Mouse (Mus musculus): ENCODE measurements around the gene Gm17654. TPM values are rescaled to one million over a fixed set of nuclear protein-coding genes. Genes with fewer than 3 reads are reported as not detected.
"Not testable (repeated sequence)": the region's sequence is repeated elsewhere in the genome, so short reads cannot be mapped to it uniquely, and the experiment has no call there.

The Gm17654 gene
- not detected in 2 replicates for polyA plus RNA-seq (2015; fragmentation: Nextera tagmentation; extraction: Ambion mirVana)

- H3K27ac ChIP-seq (ENCODE audit: low read length); H3K36me3 ChIP-seq (ENCODE audit: insufficient read depth, low read length); H3K9me3 ChIP-seq (ENCODE audit: low read length); ATAC-seq; H3K9ac ChIP-seq (replicated peaks; ENCODE audit: low read depth); H3K27me3 ChIP-seq (replicated peaks; ENCODE audit: insufficient read depth, low read length); H3K4me2 ChIP-seq (replicated peaks; ENCODE audit: low read depth, low read length); DNase-seq (ENCODE audit: low spot score); H3K4me3 ChIP-seq (ENCODE audit: low read depth, low read length); H3K4me1 ChIP-seq (ENCODE audit: insufficient read depth, low read depth, low read length): not testable (repeated sequence)
- 86% methylated on average over 1 of the region's 2 CpGs for WGBS
Observed at GRCm38 (mm10) chr14:43579046-43579445, at the start of gene Gm17654. Gene Gm17654, minus strand, starts transcription at chr14:43579146.

DNA sequence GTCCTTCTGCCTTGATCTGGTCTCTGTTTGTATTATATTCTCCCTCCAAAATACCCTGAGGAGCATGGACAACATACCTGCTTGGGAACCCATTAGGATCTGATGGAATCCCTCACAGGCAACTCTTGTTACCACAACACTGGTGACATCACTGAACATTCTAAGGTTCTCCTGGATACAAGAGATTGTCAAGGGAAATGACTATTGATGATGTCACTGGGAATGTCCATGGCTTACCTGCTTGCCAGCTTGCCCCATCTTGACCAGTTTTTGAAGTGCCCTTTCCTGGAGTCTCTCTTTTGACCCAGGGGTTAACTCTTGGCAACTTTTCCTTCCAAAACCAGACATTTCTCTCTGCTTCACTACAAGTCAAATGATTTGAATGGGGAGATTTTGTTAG lies 29.0 kb upstream of the Gm17654 start, which contains the start of gene Gm10375:
Gene Gm10375 (minus strand): TSS at position 101 of the 400 bp plus-strand sequence.
- H3K27ac ChIP-seq (ENCODE audit: low read length); DNase-seq (ENCODE audit: low spot score); H3K9me3 ChIP-seq (ENCODE audit: low read length); H3K4me2 ChIP-seq (replicated peaks; ENCODE audit: low read depth, low read length); ATAC-seq; H3K36me3 ChIP-seq (ENCODE audit: insufficient read depth, low read length); H3K4me1 ChIP-seq (ENCODE audit: insufficient read depth, low read depth, low read length); H3K27me3 ChIP-seq (replicated peaks; ENCODE audit: insufficient read depth, low read length); H3K4me3 ChIP-seq (ENCODE audit: low read depth, low read length); H3K9ac ChIP-seq (replicated peaks; ENCODE audit: low read depth): not testable (repeated sequence)

DNA sequence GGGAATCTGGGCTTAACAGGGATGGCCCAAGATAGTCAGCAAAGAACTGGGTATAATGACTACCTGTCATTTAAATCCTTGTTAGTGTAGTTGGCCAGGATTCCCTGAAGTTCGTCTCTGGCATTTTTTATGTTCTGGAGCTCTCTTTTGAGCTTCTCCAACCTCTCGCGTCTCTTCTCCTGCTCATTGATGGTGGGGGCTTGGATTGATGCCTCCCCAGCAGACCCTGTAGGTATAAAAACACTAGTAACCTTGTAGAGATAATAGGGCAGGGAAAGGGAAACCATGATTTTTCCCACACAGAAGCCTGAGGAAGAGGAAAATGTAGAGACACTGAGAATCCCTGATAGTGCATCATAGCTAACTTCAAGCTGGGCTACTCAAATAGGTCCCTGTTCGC lies 977 bp downstream of the Gm17654 start:
- H3K9ac ChIP-seq (replicated peaks; ENCODE audit: low read depth); H3K27ac ChIP-seq (ENCODE audit: low read length); H3K4me2 ChIP-seq (replicated peaks; ENCODE audit: low read depth, low read length); H3K4me3 ChIP-seq (ENCODE audit: low read depth, low read length); H3K9me3 ChIP-seq (ENCODE audit: low read length); ATAC-seq; H3K27me3 ChIP-seq (replicated peaks; ENCODE audit: insufficient read depth, low read length); DNase-seq (ENCODE audit: low spot score); H3K4me1 ChIP-seq (ENCODE audit: insufficient read depth, low read depth, low read length); H3K36me3 ChIP-seq (ENCODE audit: insufficient read depth, low read length): not testable (repeated sequence)
- 73% methylated on average over 4 of the region's 4 CpGs for WGBS

- 73% methylated on average over 2 of the region's 2 CpGs for WGBS
- not testable (repeated sequence) for DNase-seq (ENCODE audit: low spot score); H3K9me3 ChIP-seq (ENCODE audit: low read length)
Observed at GRCm38 (mm10) chr14:43552271-43552670, 26.7 kb downstream of the Gm17654 start.

GRCm38 (mm10) chr14:43546281-43546680 lies 32.7 kb downstream of the Gm17654 start:
- H3K36me3 ChIP-seq (ENCODE audit: insufficient read depth, low read length); H3K4me1 ChIP-seq (ENCODE audit: insufficient read depth, low read depth, low read length); H3K9ac ChIP-seq (replicated peaks; ENCODE audit: low read depth); H3K4me2 ChIP-seq (replicated peaks; ENCODE audit: low read depth, low read length); H3K27ac ChIP-seq (ENCODE audit: low read length); H3K4me3 ChIP-seq (ENCODE audit: low read depth, low read length); H3K9me3 ChIP-seq (ENCODE audit: low read length); H3K27me3 ChIP-seq (replicated peaks; ENCODE audit: insufficient read depth, low read length); ATAC-seq; DNase-seq (ENCODE audit: low spot score): not testable (repeated sequence)

More at GRCm38 (mm10) chr14:43552271-43552670, 26.7 kb downstream of the Gm17654 start:
- not testable (repeated sequence) for H3K36me3 ChIP-seq (ENCODE audit: insufficient read depth, low read length); H3K4me3 ChIP-seq (ENCODE audit: low read depth, low read length); H3K27ac ChIP-seq (ENCODE audit: low read length); H3K4me1 ChIP-seq (ENCODE audit: insufficient read depth, low read depth, low read length); H3K27me3 ChIP-seq (replicated peaks; ENCODE audit: insufficient read depth, low read length); H3K9ac ChIP-seq (replicated peaks; ENCODE audit: low read depth); ATAC-seq; H3K4me2 ChIP-seq (replicated peaks; ENCODE audit: low read depth, low read length)

DNA sequence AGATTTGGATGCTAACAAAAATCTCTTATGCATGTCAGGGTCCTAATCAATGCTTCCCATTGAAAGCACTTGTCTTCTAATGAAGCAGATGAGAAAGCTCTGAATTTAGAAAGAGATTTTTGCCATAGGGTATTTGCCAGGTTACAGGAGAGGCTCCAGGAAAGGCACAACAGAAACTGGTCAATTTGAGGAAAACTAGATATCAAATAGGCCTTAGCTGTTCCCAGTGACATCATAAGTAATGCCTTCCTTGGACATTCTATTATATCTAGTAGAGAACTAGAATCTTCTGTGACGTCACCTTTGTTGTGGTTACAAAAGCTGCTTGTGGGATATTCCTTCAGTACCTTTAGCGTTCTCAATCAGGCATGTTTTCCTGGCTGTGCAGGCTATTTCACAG lies 35.7 kb downstream of the Gm17654 start, which contains the start of gene Gm5799:
Gene Gm5799 (plus strand): TSS at position 301 of the 400 bp plus-strand sequence.
- H3K27ac ChIP-seq (ENCODE audit: low read length); H3K36me3 ChIP-seq (ENCODE audit: insufficient read depth, low read length); H3K4me1 ChIP-seq (ENCODE audit: insufficient read depth, low read depth, low read length); H3K4me3 ChIP-seq (ENCODE audit: low read depth, low read length); DNase-seq (ENCODE audit: low spot score); H3K9me3 ChIP-seq (ENCODE audit: low read length); ATAC-seq; H3K27me3 ChIP-seq (replicated peaks; ENCODE audit: insufficient read depth, low read length); H3K9ac ChIP-seq (replicated peaks; ENCODE audit: low read depth); H3K4me2 ChIP-seq (replicated peaks; ENCODE audit: low read depth, low read length): not testable (repeated sequence)
- 80% methylated on average over 1 of the region's 2 CpGs for WGBS

DNA sequence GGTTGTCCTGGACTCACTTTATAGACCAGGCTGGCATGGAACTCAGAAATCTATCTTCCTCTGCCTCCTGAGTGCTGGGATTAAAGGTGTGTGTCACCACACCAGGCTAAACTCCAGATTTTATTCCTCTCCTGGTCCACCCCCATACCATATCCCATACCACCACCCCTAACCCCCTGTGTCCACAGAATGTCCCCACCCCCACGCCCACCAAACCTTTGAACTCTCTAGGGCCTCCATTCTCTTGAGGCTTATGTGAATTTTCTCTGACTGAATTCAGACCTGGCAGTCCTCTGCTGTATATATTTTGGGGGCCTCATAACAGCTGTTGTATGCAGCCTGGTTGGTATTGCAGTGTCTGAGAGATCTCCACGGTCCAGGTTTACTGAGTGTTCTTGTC lies 40.8 kb downstream of the Gm17654 start:
- 67% methylated on average over 2 of the region's 2 CpGs for WGBS
- not testable (repeated sequence) for H3K36me3 ChIP-seq (ENCODE audit: insufficient read depth, low read length); H3K27ac ChIP-seq (ENCODE audit: low read length); H3K4me2 ChIP-seq (replicated peaks; ENCODE audit: low read depth, low read length); H3K27me3 ChIP-seq (replicated peaks; ENCODE audit: insufficient read depth, low read length); H3K9me3 ChIP-seq (ENCODE audit: low read length); DNase-seq (ENCODE audit: low spot score); H3K9ac ChIP-seq (replicated peaks; ENCODE audit: low read depth); ATAC-seq; H3K4me3 ChIP-seq (ENCODE audit: low read depth, low read length); H3K4me1 ChIP-seq (ENCODE audit: insufficient read depth, low read depth, low read length)

GRCm38 (mm10) chr14:43532387-43532786 lies 46.6 kb downstream of the Gm17654 start:
- not testable (repeated sequence) for H3K27me3 ChIP-seq (replicated peaks; ENCODE audit: insufficient read depth, low read length); ATAC-seq; DNase-seq (ENCODE audit: low spot score); H3K4me2 ChIP-seq (replicated peaks; ENCODE audit: low read depth, low read length); H3K36me3 ChIP-seq (ENCODE audit: insufficient read depth, low read length); H3K4me3 ChIP-seq (ENCODE audit: low read depth, low read length); H3K4me1 ChIP-seq (ENCODE audit: insufficient read depth, low read depth, low read length); H3K27ac ChIP-seq (ENCODE audit: low read length); H3K9ac ChIP-seq (replicated peaks; ENCODE audit: low read depth); H3K9me3 ChIP-seq (ENCODE audit: low read length)
- WGBS, result 28% methylated on average over 5 of the region's 6 CpGs

DNA sequence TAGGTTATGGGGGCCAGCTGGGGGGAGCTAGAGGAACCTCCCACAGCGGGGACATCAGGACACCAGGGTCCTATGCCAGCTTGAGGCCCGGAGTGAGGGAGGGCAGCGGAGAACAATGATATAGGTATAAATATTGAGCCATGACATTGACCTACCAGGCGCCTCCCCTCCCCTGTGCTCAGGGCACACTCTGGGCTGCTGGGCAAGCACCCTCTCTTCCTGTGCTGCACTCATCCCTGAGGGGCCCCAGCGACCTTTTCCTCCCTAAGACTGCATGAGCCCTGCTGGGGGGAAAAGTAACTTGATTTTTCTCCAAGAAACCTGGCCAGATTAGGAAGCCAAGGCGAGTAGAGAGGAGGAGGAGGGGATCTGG lies 46.9 kb downstream of the Gm17654 start:
- not testable (repeated sequence) for H3K27me3 ChIP-seq (replicated peaks; ENCODE audit: insufficient read depth, low read length); H3K4me1 ChIP-seq (ENCODE audit: insufficient read depth, low read depth, low read length); H3K27ac ChIP-seq (ENCODE audit: low read length); H3K4me2 ChIP-seq (replicated peaks; ENCODE audit: low read depth, low read length); ATAC-seq; DNase-seq (ENCODE audit: low spot score); H3K36me3 ChIP-seq (ENCODE audit: insufficient read depth, low read length); H3K4me3 ChIP-seq (ENCODE audit: low read depth, low read length); H3K9ac ChIP-seq (replicated peaks; ENCODE audit: low read depth); H3K9me3 ChIP-seq (ENCODE audit: low read length)
- WGBS, result no CpG with 5 or more reads among the region's 6 CpGs

Measured in lung, postnatal 0 days (tissue).